Mouse (Mus musculus) liver, postnatal 0 days (tissue): ENCODE data around the gene Kalrn.

ENCODE experiments used
- CTCF ChIP-seq: sonication (generic); IDR thresholded peaks from 2 replicates; pipeline ENCODE4 v1.5.1; 2016; ENCODE audit warnings: antibody characterized with exemption, low read depth
- EP300 ChIP-seq: IDR thresholded peaks from 2 replicates; pipeline ENCODE4 v1.6.1; 2016; ENCODE audit warnings: antibody characterized with exemption, low read depth, mild to moderate bottlenecking

DNA sequence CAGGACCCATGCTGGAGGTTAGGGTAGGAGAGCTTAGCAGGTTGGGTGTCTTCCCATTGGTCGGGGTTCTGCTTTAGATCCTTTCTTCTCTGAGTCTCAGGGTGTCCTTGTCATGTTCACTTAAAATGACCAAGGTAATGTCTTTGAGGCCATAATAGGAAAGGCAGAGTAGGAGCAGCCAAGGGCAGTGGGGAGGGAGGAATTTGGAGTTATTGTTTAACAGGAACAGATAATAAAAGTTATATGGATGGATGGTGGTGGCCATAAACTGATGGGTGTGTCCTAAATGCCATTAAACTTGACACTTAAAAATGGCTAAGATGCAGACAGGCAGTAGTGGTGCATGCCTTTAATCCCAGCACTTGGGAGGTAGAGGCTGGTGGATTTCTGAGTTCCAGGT lies 584.2 kb downstream of the Kalrn start:
- no peak for TF ChIP-seq CTCF
- TF ChIP-seq EP300, result no peak
